Mouse (Mus musculus) thymus, adult 2 months (tissue): ENCODE data around the gene Ric3. TPM values are rescaled to one million over a fixed set of nuclear protein-coding genes. Genes with fewer than 3 reads are reported as not detected.

Experiments used
- DNase-seq: peaks from one replicate; pipeline ENCODE4 v3.0.0; 2021
- H3K27ac ChIP-seq: fragments of 200-500 bp; 2 replicates; pipeline ENCODE4 v1.5.1; 2012; ENCODE audit warnings: low read length, control low read depth; ENCODE audit not compliant: control insufficient read depth, insufficient read depth
- H3K27me3 ChIP-seq: fragments of 200-500 bp; 2 replicates; pipeline ENCODE4 v1.6.1; 2012; ENCODE audit warnings: mild to moderate bottlenecking, low read length, moderate library complexity, mixed read lengths; ENCODE audit not compliant: control insufficient read depth, insufficient read depth
- H3K36me3 ChIP-seq: fragments of 200-500 bp; 2 replicates; pipeline ENCODE4 v1.6.1; 2012; ENCODE audit warnings: mild to moderate bottlenecking, low read length, moderate library complexity; ENCODE audit not compliant: control insufficient read depth, insufficient read depth
- H3K4me1 ChIP-seq: fragments of 200-500 bp; replicated peaks from 2 replicates; pipeline ENCODE4 v1.6.1; 2012; ENCODE audit warnings: low read length; ENCODE audit not compliant: control insufficient read depth, insufficient read depth
- H3K4me3 ChIP-seq: fragments of 200-500 bp; 2 replicates; pipeline ENCODE4 v1.5.1; 2012; ENCODE audit warnings: mild to moderate bottlenecking, low read length, control low read depth, moderate library complexity; ENCODE audit not compliant: control insufficient read depth, insufficient read depth
- CTCF ChIP-seq: fragments of 200-500 bp; IDR thresholded peaks from 2 replicates; pipeline ENCODE4 v1.5.1; 2012; ENCODE audit warnings: mild to moderate bottlenecking, control low read depth, low read length, moderate library complexity, borderline replicate concordance; ENCODE audit not compliant: control insufficient read depth, poor library complexity, insufficient read depth; ENCODE audit errors: extremely low read depth
- POLR2A ChIP-seq: fragments of 200-500 bp; IDR thresholded peaks from 2 replicates; pipeline ENCODE4 v1.6.1; 2012; ENCODE audit warnings: mild to moderate bottlenecking, low read length, control low read depth, moderate library complexity; ENCODE audit not compliant: control insufficient read depth, poor library complexity, insufficient read depth; ENCODE audit errors: extremely low read depth
- WGBS: fragments of 180-500 bp; shearing (Covaris S2); methylation state at CpG from one replicate; pipeline ENCODE4 v1.1.7; 2018; 5-methylcytosine and 5-hydroxymethylcytosine counted together
- polyA plus RNA-seq: library from polyadenylated mRNA; depleted of rRNA; stranded (reverse); fragments of >200 nt; gene quantifications from 2 replicates; pipeline ENCODE4 v1.2.3, GENCODE M21; 2012

Ric3 gene
- polyA plus RNA-seq, 1 experiment: 0.31 TPM

- H3K27ac ChIP-seq: no peak overlapping the region
- WGBS: 18% methylated on average over 3 of the region's 3 CpGs
- H3K4me1 ChIP-seq: no peaks in the 10 kb centered on the region
- H3K4me3 ChIP-seq: no peak overlapping the region
- H3K27me3 ChIP-seq: 0 out of 2 replicates have a peak, but pooled peaks cover 2% of the 10 kb centered on the region
- TF ChIP-seq CTCF: no peak
- no peak for TF ChIP-seq POLR2A
- H3K36me3 ChIP-seq: no peaks in the 10 kb centered on the region
- peak; percentile 48 for DNase-seq
Observed at GRCm38 (mm10) chr7:109021428-109021827, 61.7 kb downstream of the Ric3 start.

GRCm38 (mm10) chr7:109019243-109019642 lies 63.9 kb downstream of the Ric3 start:
- Histone ChIP-seq H3K4me3 (no peak overlapping the region), H3K36me3 (no peaks in the 10 kb centered on the region), H3K4me1 (no peaks in the 10 kb centered on the region), H3K27me3 (0 out of 2 replicates have a peak, but pooled peaks cover 2% of the 10 kb centered on the region), H3K27ac (no peak overlapping the region)
- DNase-seq: no peak
- TF ChIP-seq POLR2A (no peak), CTCF (no peak)
- WGBS: 94% methylated on average over 7 of the region's 7 CpGs

GRCm38 (mm10) chr7:109016378-109016923 lies 66.7 kb downstream of the Ric3 start:
- peaks cover 2% of the 10 kb centered on the region; the same call in 1 of the 2 replicates for H3K27me3 ChIP-seq
- H3K4me3 ChIP-seq: no peak overlapping the region
- H3K4me1 ChIP-seq: no peaks in the 10 kb centered on the region
- WGBS: 82% methylated on average over 5 of the region's 5 CpGs
- TF ChIP-seq POLR2A: no peak
- TF ChIP-seq CTCF: no peak
- no peak overlapping the region for H3K27ac ChIP-seq
- no peak for DNase-seq
- H3K36me3 ChIP-seq: no peaks in the 10 kb centered on the region

- Histone ChIP-seq H3K36me3 (no peaks in the 10 kb centered on the region), H3K4me3 (no peak overlapping the region), H3K4me1 (no peaks in the 10 kb centered on the region), H3K27ac (no peak overlapping the region), H3K27me3 (peaks cover 4% of the 10 kb centered on the region)
- TF ChIP-seq CTCF (no peak), POLR2A (no peak)
- no peak for DNase-seq
- 91% methylated on average over 7 of the region's 7 CpGs for whole genome bisulfite sequencing
Observed at GRCm38 (mm10) chr7:109014851-109015250, 68.3 kb downstream of the Ric3 start.

GRCm38 (mm10) chr7:109012998-109013625 lies 70.0 kb downstream of the Ric3 start:
- H3K36me3 ChIP-seq: no peaks in the 10 kb centered on the region
- no peak overlapping the region for H3K27ac ChIP-seq
- H3K4me3 ChIP-seq: no peak overlapping the region
- WGBS: 60% methylated on average over 4 of the region's 4 CpGs
- no peaks in the 10 kb centered on the region for H3K4me1 ChIP-seq
- no peak for DNase-seq
- TF ChIP-seq POLR2A (no peak), CTCF (no peak)
- H3K27me3 ChIP-seq: peaks cover 2% of the 10 kb centered on the region

GRCm38 (mm10) chr7:109012575-109012974 lies 70.6 kb downstream of the Ric3 start:
- Histone ChIP-seq H3K4me1 (no peaks in the 10 kb centered on the region), H3K36me3 (no peaks in the 10 kb centered on the region), H3K4me3 (no peak overlapping the region), H3K27me3 (peaks cover 2% of the 10 kb centered on the region), H3K27ac (no peak overlapping the region)
- DNase-seq: no peak
- TF ChIP-seq POLR2A (no peak), CTCF (no peak)
- 95% methylated on average over 1 of the region's 1 CpGs for WGBS

GRCm38 (mm10) chr7:109011596-109012180 lies 71.4 kb downstream of the Ric3 start:
- 78% methylated on average over 8 of the region's 8 CpGs for WGBS
- Histone ChIP-seq H3K27ac (no peak overlapping the region), H3K4me1 (no peaks in the 10 kb centered on the region), H3K36me3 (no peaks in the 10 kb centered on the region), H3K27me3 (peaks cover 2% of the 10 kb centered on the region), H3K4me3 (no peak overlapping the region)
- no peak for DNase-seq
- no peak for TF ChIP-seq CTCF
- no peak for TF ChIP-seq POLR2A
